Mouse (Mus musculus) kidney, adult 2 months (tissue): Measurements from ENCODE around the gene Pgap3. TPM values are rescaled to one million over a fixed set of nuclear protein-coding genes. Genes with fewer than 3 reads are reported as not detected.

Source experiments
- DNase-seq: peaks from one replicate; pipeline ENCODE4 v3.0.0; 2021
- H3K27ac ChIP-seq: fragments of 200-500 bp; 2 replicates; pipeline ENCODE4 v1.5.1; 2012; ENCODE audit warnings: low read depth, low read length, control low read depth, inconsistent platforms; ENCODE audit not compliant: insufficient read depth
- H3K27me3 ChIP-seq: fragments of 200-500 bp; replicated peaks from 2 replicates; pipeline ENCODE4 v1.6.1; 2012; ENCODE audit warnings: mild to moderate bottlenecking, moderate library complexity, low read length, inconsistent platforms; ENCODE audit not compliant: control insufficient read depth, insufficient read depth
- H3K36me3 ChIP-seq: fragments of 200-500 bp; 2 replicates; pipeline ENCODE4 v1.6.1; 2012; ENCODE audit warnings: mild to moderate bottlenecking, moderate library complexity, low read length, inconsistent platforms; ENCODE audit not compliant: control insufficient read depth, insufficient read depth
- H3K4me1 ChIP-seq: fragments of 200-500 bp; 2 replicates; pipeline ENCODE4 v1.6.1; 2011; ENCODE audit warnings: low read length; ENCODE audit not compliant: control insufficient read depth, insufficient read depth
- H3K4me3 ChIP-seq: fragments of 200-500 bp; 2 replicates; pipeline ENCODE4 v1.5.1; 2011; ENCODE audit warnings: mild to moderate bottlenecking, low read depth, low read length, control low read depth; ENCODE audit not compliant: insufficient read depth
- CTCF ChIP-seq: fragments of 200-500 bp; conservative IDR thresholded peaks from 2 replicates; pipeline ENCODE4 v1.5.1; 2011; ENCODE audit warnings: low read depth, mild to moderate bottlenecking, control low read depth, low read length, moderate library complexity, mixed read lengths; ENCODE audit not compliant: insufficient read depth, insufficient read length
- POLR2A ChIP-seq: fragments of 200-500 bp; IDR thresholded peaks from one replicate; pipeline ENCODE4 v1.6.1; 2011; ENCODE audit warnings: low read depth, low read length, control low read depth
- WGBS: fragments of 180-500 bp; shearing (Covaris S2); methylation state at CpG from one replicate; pipeline ENCODE4 v1.1.7; 2018; 5-methylcytosine and 5-hydroxymethylcytosine counted together
- polyA plus RNA-seq: library from polyadenylated mRNA; depleted of rRNA; stranded (reverse); fragments of >200 nt; gene quantifications from 2 replicates; pipeline ENCODE4 v1.2.3, GENCODE M21; 2012

The Pgap3 gene
- polyA plus RNA-seq, 1 experiment = 32.2 TPM

- no peak for TF ChIP-seq POLR2A
- peak; percentile 63 for TF ChIP-seq CTCF
- peak; percentile 70 for DNase-seq
- Histone ChIP-seq H3K4me1 (peaks cover 5% of the 10 kb centered on the region), H3K27me3 (no peaks in the 10 kb centered on the region), H3K27ac (no peak overlapping the region; the same call in 1 of the 2 replicates), H3K4me3 (no peak overlapping the region), H3K36me3 (no peaks in the 10 kb centered on the region)
- 19% methylated on average over 9 of the region's 9 CpGs for WGBS
Observed at GRCm38 (mm10) chr11:98389221-98389780, 11.0 kb downstream of the Pgap3 start.

GRCm38 (mm10) chr11:98388282-98388681 is 12.0 kb downstream of the Pgap3 start:
- Histone ChIP-seq H3K27me3 (no peaks in the 10 kb centered on the region), H3K4me3 (no peak overlapping the region), H3K27ac (peak overlapping the region; percentile 19; the same call in 1 of the 2 replicates), H3K4me1 (no peaks in the 10 kb centered on the region), H3K36me3 (no peaks in the 10 kb centered on the region)
- TF ChIP-seq CTCF = no peak
- no peak for TF ChIP-seq POLR2A
- 43% methylated on average over 10 of the region's 10 CpGs for WGBS
- DNase-seq = peak; percentile 41

- WGBS = 45% methylated on average over 14 of the region's 14 CpGs
- Histone ChIP-seq H3K36me3 (no peaks in the 10 kb centered on the region), H3K27me3 (no peaks in the 10 kb centered on the region), H3K4me3 (no peak overlapping the region), H3K27ac (no peak overlapping the region), H3K4me1 (no peaks in the 10 kb centered on the region)
- DNase-seq = no peak
- no peak for TF ChIP-seq CTCF
- TF ChIP-seq POLR2A = no peak
Observed at GRCm38 (mm10) chr11:98387056-98387577, 13.2 kb downstream of the Pgap3 start.

- TF ChIP-seq CTCF (no peak), POLR2A (no peak)
- DNase-seq = no peak
- no peaks in the 10 kb centered on the region for H3K36me3 ChIP-seq
- H3K27me3 ChIP-seq = no peaks in the 10 kb centered on the region
- H3K27ac ChIP-seq = no peak overlapping the region
- H3K4me3 ChIP-seq = no peak overlapping the region
- WGBS = 28% methylated on average over 24 of the region's 24 CpGs
- H3K4me1 ChIP-seq = no peaks in the 10 kb centered on the region
Observed at GRCm38 (mm10) chr11:98386596-98386995, 13.7 kb downstream of the Pgap3 start.

- Histone ChIP-seq H3K27me3 (no peaks in the 10 kb centered on the region), H3K36me3 (no peaks in the 10 kb centered on the region), H3K4me1 (no peaks in the 10 kb centered on the region), H3K27ac (no peak within 1 kb of the TSS), H3K4me3 (no peak within 1 kb of the TSS)
- TF ChIP-seq POLR2A (no peak), CTCF (no peak)
- WGBS = 60% methylated on average over 25 of the region's 25 CpGs
- DNase-seq = no peak
Observed at GRCm38 (mm10) chr11:98385638-98386585, 14.4 kb downstream of the Pgap3 start, which contains the start of gene Pnmt. Pnmt (plus strand) TSS chr11:98386450.

GRCm38 (mm10) chr11:98384721-98385637 is 15.3 kb downstream of the Pgap3 start:
- 79% methylated on average over 8 of the region's 8 CpGs for WGBS
- Histone ChIP-seq H3K4me3 (no peak overlapping the region), H3K4me1 (0 out of 2 replicates have a peak, but pooled peaks cover under 1% of the 10 kb centered on the region), H3K36me3 (no peaks in the 10 kb centered on the region), H3K27me3 (no peaks in the 10 kb centered on the region), H3K27ac (no peak overlapping the region)
- TF ChIP-seq CTCF (no peak), POLR2A (no peak)
- DNase-seq = no peak
